Mouse (Mus musculus) erythroid progenitor cell, adult 5-6 weeks (primary cell): Measurements from ENCODE around the gene Engase. TPM values are rescaled to one million over a fixed set of nuclear protein-coding genes. Genes with fewer than 3 reads are reported as not detected.

Experiments
- ATAC-seq: replicated peaks from 2 replicates; pipeline ENCODE4 v1.8.0; 2016; ENCODE audit warnings: moderate number of reproducible peaks, mild to moderate bottlenecking, moderate TSS enrichment, inconsistent platforms; ENCODE audit not compliant: poor library complexity, low FRiP score, severe bottlenecking
- total RNA-seq, 2 experiments: library from RNA; stranded (forward) in 1 of 2; stranded (reverse) in 1 of 2; fragments of 150-400 nt in 1 of 2; fragments of 186-747, 209-891 nt in 1 of 2; gene quantifications; 2 replicates each; pipeline versions ENCODE4 v1.2.3 to v1.2.4; 2015 to 2017; ENCODE audit warnings: low replicate concordance in 2 of 2

The Engase gene
- total RNA-seq, 2 experiments from 2014 or later: not detected

GRCm38 (mm10) chr11:118453886-118454671 is 22.6 kb upstream of the Engase start:
- no peak for ATAC-seq

DNA sequence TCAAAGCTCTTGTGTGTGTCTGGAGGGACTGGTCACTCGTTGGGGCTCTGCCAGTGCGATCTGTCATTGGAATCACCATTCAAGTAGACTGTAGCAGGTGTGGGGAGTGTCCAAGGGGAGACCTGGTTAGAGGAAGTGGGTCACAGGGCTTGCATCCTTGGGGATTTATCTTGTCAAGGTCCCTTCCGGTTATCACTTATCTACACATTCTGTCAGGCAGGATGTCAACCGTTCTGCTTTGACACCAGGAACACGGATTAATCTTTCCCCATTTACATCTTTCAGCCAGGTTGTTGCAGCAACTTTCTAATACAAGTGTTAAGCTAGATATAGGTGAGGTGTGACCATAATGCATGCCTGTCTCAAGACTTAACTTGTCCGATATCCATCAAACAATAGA is 20.8 kb upstream of the Engase start:
- ATAC-seq: no peak

DNA sequence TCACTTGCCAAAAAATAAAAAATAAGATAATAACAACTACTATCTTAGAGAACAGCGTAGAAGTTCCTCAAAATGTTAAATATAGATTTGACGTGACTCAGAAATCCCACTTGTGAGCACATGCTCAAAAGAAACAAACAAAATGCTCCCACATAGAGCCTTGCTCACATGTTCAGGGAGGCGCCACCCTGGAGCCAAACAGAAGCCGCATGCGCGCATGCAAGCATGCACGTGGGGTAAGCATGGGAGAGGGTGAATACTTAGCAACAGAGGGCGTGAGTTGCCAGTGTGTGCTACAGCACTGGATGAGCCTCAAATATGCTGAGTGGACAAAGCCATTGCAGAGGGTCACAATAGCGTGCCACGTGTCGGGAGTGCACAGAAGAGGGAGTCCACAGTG is 19.7 kb upstream of the Engase start:
- ATAC-seq: no peak

GRCm38 (mm10) chr11:118459051-118459450 is 17.6 kb upstream of the Engase start:
- no peak for ATAC-seq

DNA sequence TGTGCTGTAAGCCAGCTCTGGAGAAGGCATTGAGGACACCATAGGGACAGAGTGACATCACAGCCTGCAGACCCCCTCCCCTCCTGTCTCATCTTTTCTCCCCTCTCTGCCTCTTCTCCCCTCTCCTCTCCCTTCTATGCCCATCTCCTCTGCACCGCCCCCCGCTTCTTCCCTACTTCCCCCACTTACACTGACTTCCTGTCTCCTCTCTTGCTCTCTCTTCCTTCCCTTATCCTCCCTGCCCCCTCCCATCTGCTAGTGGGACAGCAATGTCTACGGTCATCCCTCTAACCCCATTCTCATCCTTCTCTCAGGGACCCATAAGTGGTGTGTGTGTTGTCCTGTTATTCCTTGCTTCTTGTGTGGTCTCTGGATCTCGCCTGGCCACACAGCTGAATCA is 17.1 kb upstream of the Engase start:
- ATAC-seq: no peak

DNA sequence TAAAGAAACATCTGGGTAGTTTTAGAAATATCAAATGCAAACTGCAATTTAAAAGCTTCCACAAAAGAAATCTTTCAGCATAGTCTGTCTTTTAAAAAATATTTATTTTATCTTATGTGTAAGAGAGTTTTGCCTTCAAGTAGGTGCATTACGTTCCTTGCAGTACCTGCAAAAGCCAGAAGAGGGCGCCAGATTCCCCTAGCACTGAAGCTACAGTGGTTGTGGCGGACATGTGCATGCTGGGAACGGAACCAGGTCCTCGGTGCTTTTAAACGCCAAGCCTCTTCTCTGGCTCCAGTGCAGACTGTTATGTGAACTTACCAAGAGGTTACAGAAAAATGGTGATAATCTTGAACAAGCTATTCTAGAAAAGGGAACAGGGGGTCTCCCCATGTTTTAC is 16.3 kb upstream of the Engase start:
- no peak for ATAC-seq

GRCm38 (mm10) chr11:118467441-118468035 is 9.1 kb upstream of the Engase start:
- 0 out of 2 replicates have a peak, but pooled peaks have one; percentile 18 for ATAC-seq

- no peak for ATAC-seq
Observed at GRCm38 (mm10) chr11:118469509-118470160, 7.0 kb upstream of the Engase start.

GRCm38 (mm10) chr11:118470234-118470966 is 6.2 kb upstream of the Engase start:
- ATAC-seq: peak; percentile 52; the same call in 1 of the 2 replicates

GRCm38 (mm10) chr11:118471676-118472075 is 5.0 kb upstream of the Engase start:
- ATAC-seq: no peak

DNA sequence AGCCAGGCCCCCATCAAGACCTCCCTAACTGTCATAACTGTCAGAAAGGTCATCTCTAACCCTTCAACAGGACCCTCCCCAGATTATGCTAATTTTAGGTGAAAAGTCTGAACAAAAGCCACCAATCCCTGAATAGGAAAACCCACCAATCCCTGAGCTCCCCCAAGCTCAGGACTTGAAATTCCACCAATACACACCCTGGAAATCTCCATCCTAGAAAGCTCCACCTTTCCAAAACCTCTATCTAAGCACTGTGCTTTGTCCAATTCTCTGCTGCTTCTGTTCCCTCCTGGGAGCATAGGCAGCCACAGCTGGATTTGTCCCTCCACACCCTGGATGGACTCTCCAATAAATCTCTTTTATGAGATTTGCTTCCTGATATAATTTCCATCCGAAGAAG is 3.5 kb upstream of the Engase start:
- ATAC-seq: no peak

GRCm38 (mm10) chr11:118473842-118474500 is 2.7 kb upstream of the Engase start:
- ATAC-seq: no peak

DNA sequence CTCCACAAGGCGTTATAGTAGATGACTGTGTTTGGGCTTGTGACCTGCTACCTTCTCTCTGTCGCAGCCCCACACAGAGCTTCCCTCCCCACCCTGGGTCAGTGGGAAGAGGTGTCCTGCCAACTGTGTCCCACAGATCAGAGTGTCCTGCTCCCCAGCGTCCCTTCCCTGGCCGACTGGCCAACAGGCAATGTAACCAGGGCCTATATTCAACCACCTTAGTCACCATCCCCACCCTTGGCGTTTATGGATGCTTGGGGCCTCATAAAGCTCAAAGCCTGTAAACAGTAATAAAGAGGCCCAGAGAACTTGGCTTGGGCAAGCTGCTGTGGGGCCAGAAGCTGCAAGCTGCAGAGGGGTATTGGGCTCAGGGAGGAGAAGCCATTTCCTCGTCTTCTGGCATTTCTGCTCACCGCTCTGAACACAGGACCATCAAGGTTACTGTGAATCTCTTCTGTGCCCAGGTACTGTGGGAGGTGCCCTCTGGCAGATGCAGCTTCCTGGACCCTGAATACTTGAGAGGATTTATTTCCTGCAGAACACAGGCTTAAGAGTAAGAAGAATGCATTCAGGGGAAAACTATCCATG is 1.0 kb upstream of the Engase start:
- no peak for ATAC-seq

DNA sequence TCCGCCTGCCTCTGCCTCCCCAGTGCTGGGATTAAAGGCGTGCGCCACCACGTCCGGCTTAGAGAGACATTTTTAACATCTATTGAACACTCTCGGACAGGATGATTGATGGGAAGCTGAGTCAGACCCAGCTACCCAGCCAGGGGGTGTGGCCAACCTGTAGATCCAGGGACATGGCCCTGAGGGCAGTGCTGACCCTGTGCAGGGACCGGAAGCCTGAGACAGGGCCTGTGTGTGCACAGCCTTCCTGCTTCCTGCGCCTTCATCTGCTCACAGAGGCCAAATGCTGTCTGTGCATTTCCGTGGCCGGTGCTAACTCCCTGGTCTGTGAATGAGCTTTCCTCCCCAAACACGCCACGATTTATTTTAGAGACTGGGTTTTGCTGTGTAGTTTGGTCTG is 3.1 kb downstream of the Engase start:
- ATAC-seq: no peak

DNA sequence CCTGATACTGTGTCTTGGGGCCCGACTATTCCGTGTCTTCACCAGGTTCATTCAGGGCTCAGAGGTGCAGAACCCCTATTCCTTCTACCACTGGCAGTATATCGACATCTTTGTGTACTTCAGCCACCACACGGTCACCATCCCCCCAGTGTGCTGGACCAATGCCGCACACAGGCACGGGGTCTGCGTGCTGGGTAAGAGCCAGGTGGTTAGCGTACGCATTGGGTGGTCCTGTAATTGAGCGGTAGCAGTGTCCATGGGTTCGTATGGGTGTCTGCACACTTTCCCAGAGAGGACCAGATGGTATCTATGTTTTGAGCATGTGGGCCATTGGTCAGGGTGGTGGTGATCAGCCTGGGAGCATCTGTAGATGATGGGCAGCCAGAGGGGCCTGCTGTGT is 4.6 kb downstream of the Engase start:
- ATAC-seq: no peak

- no peak for ATAC-seq
Observed at GRCm38 (mm10) chr11:118481751-118482150, 5.1 kb downstream of the Engase start.

GRCm38 (mm10) chr11:118484169-118484568 is 7.5 kb downstream of the Engase start:
- no peak for ATAC-seq

GRCm38 (mm10) chr11:118485338-118485737 is 8.7 kb downstream of the Engase start:
- ATAC-seq: no peak

DNA sequence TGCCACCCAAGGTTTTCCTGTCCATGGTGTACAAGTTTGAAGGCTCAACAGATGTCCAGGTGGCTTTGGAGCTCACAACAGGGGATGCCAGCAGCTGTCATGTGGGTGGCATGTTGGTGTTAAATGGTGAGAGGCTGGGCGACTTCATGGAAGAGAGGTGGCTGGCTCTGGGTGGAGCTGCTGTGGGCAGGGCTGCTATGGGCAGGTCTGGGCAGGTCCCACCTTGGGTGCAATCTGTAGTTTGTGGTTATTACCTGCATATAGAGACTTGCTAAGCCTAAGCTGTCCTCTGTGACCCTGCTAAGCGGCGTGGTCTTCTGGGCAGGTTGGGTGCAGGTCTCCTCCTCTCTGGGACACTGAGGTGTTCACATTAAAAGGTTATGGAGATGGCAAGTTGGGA is 9.2 kb downstream of the Engase start:
- no peak for ATAC-seq

GRCm38 (mm10) chr11:118486281-118486680 is 9.7 kb downstream of the Engase start:
- ATAC-seq: no peak
